Mouse (Mus musculus) thymus, postnatal 10 days (tissue): ENCODE data around the gene Plppr4.

Experiments
- DNase-seq, 2 experiments: peaks; one replicate each; pipeline ENCODE4 v3.0.0; 2021; ENCODE audit warnings: low spot score in 2 of 2

Gene Plppr4

DNA sequence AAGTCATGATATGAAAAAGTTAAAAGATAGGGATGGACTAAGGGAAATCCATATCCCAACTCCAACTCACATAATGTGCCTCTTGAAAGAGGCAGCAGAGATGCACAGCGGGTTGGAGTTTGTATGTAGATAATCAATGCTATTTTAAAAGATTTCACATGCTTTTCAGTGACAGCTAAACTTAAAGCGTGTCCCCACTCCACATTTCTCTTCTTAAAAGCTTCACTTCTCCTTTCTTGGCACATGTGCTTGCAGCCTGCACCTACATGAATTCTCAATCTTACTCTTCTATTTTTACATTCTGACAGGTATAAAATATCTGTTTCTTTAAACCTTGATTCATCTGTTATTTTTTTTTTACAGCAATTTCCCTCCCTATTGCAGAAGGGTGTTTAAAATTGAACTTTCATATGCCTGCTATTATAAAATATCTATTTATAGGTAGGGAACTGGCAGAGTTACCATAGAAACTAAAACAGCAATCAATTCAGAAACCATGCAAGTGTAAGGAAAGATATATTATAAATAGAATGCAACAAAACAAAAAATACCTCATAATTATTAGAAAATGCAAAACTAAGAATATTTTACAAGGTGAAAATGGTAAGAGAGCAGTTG is 66.3 kb downstream of the Plppr4 start:
- DNase-seq = no peak
